Mouse (Mus musculus) spleen, embryonic (tissue): ENCODE data around the gene Prkcb.

Experiments
- CTCF ChIA-PET: fragments of 350-600 bp; sonication (Branson Sonifier 250); formaldehyde crosslinking; loops from one replicate; lab custom pipeline; 2022; lab: Charles Lee

Prkcb gene

DNA sequence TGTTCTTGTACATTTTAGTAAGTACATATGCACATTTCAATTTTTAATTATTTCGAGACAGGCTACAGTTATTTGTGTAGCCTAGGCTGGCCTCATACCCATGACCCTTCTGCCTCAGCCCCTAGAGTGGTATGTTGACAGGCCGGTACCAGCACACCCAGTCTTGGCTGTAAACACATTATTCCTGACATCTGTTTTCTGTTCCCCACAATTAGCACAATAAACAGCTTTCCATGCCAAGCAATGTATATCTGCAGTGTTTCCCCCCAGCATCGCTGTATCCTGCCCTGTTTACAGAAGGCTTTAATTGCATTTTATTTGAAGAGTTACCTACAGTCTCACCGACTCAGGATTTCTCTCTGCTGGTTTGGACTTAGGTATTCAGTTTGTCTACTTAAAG lies 64.8 kb downstream of the Prkcb start:
- CTCF ChIA-PET, result no interaction called here

DNA sequence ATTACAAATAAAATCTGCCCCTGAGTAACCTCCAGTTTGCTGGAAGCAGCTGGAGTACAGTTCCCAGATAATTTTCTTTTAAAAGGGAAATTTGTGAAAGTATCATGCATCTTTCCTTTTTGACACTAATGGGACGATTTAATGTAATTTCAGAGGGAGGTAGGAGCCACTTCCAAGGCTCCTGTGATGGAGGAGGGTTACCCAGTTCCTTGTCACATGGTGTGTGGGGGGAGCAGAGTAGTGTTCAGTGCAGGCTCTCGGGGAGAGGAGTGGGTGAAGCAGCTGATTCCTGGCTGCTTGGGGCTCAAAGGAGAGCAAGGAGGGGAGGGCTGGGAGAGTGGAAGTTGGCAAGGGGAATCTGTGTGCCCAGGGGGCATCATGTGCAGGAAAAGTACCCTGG lies 68.4 kb downstream of the Prkcb start:
- CTCF ChIA-PET, result interaction anchor here (0.6 to 1.1 kb wide), 2 partner anchors 9 to 113 kb away, joined by 3 to 14 read pairs; no protein-coding TSS in a partner anchor

DNA sequence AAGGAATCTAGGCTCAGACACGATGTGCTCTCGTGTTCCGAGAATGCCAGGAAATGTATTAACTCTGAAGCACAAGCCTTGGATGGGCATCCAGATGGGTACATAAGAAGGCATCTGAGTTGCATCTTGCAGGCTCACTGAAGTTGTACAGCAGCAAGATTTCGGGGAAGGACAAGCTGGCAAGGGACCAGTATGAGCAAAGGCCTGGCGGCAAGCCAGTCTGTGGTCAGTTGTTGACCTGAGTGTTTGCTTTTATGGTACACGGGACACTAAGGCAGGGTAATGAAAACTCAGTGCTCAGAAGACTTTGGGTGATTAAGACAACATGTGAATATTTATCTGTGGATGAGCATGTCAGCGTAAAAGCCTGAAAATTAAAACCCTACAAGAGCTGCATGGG lies 69.3 kb downstream of the Prkcb start:
- CTCF ChIA-PET, result interaction anchor here (0.6 kb wide), 2 partner anchors 109 to 114 kb away, joined by 3 to 14 read pairs; no protein-coding TSS in a partner anchor

DNA sequence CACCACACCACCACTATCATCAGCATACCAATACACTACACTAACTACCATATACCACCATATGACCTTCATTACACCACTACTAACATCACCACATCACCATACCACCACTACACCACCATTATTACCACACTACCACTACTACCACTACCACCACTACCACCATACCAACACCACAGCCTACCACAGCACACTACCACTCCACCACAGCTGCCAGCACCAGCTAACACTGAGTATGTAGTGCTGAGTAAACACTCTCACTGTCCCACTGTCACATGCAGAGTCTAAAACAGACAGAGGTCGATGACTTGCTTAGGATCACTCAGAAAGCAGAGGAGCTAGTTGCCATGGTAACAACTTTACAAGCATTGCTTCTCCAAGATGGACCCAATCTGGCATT lies 78.1 kb downstream of the Prkcb start:
- CTCF ChIA-PET, result interaction anchor here (0.5 to 1.4 kb wide), 4 partner anchors 10 to 458 kb away, joined by 3 read pairs; no protein-coding TSS in a partner anchor

DNA sequence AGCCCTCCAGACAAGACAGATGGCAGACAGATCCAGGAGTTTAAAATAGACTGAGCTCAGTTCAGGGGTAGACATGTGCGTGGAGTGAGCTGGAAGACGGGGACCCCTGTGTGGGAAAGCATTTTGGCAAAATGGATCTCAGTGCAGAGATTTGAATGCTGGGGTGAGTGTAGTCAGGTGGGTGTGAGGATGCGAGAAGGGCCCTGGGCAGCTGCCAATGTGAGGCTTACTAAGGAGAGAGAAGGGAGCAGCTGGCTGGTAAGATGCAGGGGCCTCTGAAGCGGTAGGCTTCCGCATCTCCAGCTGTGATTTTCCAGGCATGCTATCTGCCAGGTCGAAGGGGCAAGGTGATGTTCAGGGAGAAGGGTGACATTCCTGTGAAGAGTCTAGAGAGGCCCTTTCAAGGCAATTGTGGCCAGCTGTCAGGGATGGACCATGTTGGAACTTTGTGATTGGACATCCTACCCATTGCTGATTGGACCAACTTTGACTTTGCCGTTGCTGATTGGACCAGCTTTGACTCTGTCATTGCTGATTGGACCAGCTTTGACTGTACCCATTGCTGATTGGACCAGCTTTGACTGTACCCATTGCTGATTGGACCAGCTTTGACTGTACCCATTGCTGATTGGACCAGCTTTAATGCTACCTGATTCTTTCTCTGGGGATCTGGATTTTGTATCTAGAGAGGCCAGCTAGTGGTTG lies 78.9 kb downstream of the Prkcb start:
- CTCF ChIA-PET, result interaction anchor here (0.6 kb wide), 1 partner anchor 244 kb away, joined by 3 read pairs; no protein-coding TSS in a partner anchor

DNA sequence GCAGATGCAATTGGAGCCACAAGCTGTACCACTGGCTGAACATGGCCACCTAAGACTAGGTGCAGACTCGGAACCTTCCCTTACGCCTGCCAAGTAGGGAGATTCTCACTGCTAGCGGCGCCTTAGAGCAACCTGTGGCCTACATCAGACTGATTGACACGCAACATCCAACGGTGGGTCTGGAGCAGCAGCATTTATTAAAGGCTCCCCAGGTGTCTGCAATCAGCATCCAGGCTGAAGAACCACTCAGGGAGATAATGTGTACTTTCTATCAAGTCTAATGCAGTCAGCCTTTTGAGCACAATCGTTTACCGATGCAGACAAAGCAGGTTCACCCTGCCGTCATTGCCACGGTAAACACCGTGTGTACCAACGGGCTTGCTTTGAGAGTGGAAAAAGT lies 81.9 kb downstream of the Prkcb start:
- CTCF ChIA-PET, result no interaction called here

DNA sequence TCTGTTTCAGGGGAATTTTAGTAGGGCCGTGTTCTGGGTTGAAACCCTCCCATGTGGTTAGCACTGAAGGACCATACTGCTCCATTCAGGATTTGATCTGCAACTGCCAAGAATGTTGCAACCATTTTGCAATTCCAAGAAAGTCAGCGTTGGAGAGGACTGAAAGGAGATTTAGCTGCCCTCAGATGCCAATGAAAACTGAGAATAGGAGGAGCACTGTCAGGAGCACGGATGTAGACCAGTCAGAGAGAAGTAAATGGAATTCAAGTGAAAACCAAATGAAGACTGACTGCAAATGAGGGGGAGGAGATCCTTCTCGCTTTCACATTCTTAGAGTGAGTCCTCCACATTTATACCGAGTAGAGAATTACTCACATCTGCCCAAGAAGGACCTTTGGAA lies 83.4 kb downstream of the Prkcb start:
- CTCF ChIA-PET, result interaction anchor here (0.5 kb wide), 1 partner anchor 27 kb away, joined by 3 read pairs; no protein-coding TSS in a partner anchor

DNA sequence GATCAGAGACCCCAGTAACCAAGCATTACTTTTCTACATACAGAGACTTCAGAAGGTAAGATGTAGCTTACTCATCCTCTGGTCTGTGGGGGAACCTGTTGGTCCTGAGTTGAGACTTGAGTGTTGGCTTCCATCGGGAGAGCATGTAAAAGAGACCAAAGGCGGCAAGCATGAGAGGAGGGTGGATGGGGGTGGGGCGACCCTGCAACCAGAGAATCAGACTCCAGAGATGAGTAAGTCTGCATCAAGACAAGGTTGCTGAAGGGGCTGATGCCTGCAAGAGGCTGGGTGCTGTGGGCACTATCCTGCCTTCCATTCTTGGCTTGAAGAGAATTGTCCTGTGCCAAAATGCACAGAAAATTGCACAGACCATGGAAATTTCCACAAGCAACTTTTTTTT lies 83.8 kb downstream of the Prkcb start:
- CTCF ChIA-PET, result interaction anchor here (0.5 kb wide), 1 partner anchor 28 kb away, joined by 3 read pairs; no protein-coding TSS in a partner anchor

DNA sequence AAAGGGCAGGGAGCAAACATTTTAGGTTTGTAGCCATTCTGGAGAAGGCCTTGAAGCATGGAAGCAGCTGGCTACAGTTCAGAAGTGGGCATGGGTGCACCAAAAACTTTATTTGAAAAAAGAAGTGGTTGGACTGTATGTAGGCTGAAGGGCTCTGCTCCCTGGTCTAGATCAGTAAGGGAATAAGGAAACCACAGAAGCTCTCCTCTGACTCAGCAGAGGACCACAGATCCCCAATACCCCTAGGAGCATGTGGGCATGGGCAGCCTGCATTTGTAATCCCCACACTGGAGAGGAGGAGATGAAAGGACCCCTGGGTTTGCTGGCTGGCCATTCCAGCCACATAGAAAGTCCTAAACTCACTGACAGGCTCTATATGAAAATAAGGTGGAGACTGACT lies 88.3 kb downstream of the Prkcb start:
- CTCF ChIA-PET, result interaction anchor here (0.9 kb wide), 1 partner anchor 18 kb away, joined by 3 read pairs; no protein-coding TSS in a partner anchor

DNA sequence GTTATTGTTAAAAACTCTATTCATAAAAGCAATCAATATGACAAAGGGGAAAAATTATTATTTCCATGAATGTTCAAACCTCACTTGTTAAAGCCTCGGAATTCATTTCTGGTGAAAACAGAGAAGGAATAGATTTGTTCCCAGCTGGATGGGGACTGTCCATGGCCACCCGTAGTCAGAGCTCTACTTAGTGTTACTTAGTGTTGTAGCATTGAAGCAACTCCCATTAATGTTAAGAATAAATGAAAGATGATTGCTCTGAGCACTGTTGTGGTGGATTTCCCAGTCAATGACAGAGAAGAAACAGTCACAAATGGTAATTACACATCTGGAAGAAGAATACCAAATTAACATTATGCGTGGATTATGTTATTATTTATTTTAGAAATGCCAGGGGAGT lies 89.4 kb downstream of the Prkcb start:
- CTCF ChIA-PET, result no interaction called here

DNA sequence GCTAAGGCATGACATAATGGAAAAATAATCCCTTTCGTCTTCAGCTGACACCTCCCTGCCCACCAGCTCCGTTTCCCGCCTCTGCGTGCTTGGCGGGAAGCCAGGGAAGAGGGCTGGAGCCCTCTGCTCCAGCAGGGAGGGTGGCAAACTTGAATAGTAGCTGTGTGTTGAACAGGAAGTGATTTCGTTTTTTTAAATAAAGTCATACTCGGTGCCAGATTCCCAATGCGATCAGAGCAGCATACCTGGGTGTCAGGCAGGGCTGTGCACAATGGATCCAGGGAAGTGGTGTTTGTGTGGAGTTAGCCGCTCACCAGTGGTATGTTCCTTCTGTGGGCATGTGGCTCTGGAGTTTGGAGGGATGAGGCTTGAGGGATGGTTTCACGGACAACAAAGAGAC lies 89.9 kb downstream of the Prkcb start:
- CTCF ChIA-PET, result no interaction called here

DNA sequence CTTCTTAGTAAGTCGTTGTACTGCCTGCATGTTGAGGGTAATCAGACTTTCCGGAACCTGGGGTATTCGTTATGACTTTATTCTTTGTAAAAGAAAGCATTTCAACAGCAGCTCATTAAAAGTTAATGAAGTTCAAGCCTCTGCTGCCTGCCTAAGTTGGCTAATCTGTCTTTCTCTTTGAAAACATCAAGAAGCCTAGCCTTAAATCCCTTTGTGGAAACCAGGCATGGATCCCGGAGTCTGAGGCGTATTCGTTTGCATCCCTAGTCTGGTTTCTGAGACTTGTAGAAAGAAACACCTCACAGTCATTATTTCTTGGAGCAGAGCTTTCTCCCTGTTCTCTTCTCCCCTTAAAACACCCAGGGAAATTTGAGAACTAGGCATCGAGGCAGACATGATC lies 90.7 kb downstream of the Prkcb start:
- CTCF ChIA-PET, result no interaction called here

DNA sequence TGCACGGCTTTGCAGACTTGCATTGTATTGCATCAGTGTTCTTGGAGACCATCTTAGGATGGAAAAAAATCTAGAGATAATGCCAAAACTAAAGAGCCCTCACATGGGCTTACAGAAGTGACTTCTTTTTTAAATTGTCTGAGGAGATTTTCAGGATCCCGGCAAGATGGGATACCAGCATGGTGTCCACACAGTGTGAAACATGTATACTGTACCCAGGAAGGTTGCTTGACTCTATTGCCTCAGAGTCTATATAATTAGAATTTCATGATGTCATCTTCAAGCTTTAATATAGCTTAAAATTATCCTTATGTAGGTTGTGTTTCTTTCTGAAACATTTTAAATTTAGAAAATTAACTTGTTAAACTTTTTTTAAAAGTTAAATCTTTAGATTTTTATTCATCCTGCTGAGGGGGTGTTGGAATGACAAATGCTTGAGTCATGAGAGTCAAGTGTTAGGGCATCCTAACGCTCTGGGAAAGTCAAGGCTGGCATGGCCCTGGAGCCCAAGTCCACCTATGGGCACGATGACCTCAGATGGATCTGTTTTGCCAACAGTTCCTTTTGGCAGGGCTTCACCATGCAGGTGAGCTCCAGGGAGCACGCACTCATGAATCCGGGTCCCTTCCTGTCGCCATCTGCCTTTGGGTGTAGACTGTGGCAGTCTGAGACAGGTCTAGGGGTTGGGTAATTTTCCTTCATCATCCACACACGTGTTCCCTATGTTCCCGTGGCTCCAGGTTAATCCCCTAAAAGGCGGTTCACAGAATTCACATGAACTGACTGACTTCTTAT lies 92.0 kb downstream of the Prkcb start:
- CTCF ChIA-PET, result interaction anchor here (0.5 kb wide), 1 partner anchor 15 kb away, joined by 7 read pairs; no protein-coding TSS in a partner anchor

DNA sequence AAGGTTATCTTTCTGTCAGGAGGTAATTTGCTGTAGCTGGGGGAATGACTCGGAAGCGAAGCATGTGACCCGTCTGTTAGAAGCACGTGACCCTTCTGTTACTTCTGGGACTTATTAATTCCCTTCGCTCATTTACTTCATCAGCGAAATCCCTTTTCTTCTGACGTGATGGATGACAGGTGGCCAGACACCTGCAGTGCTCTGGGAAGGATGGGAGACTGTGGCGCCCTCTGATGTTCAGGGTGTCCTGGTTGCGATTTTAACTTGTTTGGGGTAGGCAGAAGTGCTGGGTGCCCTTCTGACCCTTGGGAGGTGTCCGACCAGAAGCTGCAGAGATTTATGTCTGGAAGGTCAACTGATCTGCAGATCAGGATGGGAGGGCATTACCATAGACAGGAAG lies 93.0 kb downstream of the Prkcb start:
- CTCF ChIA-PET, result interaction anchor here (1.4 kb wide), 1 partner anchor 15 kb away, joined by 3 read pairs; no protein-coding TSS in a partner anchor

DNA sequence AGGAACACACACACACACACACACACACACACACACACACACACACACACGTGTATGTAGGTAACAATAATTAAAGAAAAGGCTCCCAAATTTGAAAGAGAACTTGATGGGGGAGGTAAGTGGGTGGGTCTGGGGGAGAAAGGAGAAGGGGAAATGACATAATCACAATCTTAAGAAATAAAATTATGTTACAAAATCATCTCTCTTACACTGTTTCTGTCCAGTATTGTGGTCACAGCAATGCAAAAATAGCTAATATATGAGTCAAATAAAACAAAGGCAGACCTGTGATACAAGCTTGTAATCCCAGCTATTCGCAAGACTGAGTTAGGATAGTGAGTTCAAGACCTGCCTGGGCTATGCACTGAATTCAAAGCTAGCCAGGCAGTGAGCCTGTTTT lies 94.7 kb downstream of the Prkcb start:
- CTCF ChIA-PET, result interaction anchor here (0.7 to 1.4 kb wide), 2 partner anchors 13 to 104 kb away, joined by 3 read pairs; no protein-coding TSS in a partner anchor

DNA sequence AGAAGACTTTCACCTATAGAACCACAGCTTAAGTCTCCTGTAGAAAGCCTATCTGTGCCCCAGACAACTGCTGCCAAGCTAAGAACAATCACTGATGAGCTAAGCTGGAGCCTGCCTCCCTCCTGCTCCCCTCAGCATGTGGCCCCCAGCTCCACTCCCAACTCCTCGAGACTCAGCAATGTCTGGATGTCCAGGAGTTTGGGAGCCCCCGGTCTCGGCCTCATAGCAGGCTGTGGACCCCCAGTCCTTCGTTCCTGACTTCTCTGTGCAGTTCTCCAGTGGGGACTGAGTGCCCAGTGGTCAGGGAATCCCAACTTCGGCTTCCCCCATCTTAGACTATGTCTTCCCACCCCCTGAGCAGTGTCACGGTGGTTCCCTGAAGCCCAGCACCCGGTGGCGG lies 96.3 kb downstream of the Prkcb start:
- CTCF ChIA-PET, result interaction anchor here (0.5 kb wide), 1 partner anchor 296 kb away, joined by 5 read pairs; no protein-coding TSS in a partner anchor

DNA sequence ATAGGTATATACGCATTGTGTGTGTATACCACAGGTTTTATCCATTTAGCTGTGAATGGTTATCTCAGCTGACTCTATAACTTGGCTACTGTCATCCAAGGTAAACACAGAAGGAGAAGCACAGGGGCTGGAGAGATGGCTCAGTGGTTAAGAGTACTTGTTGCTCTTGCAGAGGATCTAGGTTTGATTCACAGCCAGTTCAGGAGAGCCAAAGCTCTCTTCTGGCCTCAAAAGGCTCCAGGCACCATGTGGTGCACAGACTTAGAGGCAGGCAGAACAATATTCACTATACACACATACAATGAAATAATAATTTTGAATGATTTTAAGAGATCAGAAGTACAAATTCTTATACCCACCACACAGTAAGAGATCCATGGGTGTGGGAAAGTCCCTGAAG lies 98.0 kb downstream of the Prkcb start:
- CTCF ChIA-PET, result interaction anchor here (0.6 kb wide), 1 partner anchor 82 kb away, joined by 5 read pairs; no protein-coding TSS in a partner anchor

DNA sequence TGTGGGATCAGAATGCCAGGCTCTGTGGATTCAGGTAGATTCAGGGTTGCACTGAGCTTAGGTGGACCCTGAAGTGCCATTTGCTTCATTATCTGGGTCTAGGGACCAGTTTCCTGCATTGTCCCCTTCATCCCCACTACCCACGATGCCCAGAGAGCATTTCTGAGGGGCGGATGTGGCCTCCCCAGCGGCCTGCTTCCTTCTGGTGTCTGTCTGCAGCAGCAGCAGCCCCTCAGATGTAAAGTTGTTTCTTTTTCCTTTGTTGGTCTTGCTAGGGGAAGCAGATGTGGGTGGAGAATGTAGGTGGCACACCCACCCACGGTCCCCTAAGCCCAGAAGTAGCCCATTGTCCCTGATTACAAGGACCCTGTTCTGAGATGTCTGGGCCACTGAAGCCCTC lies 99.3 kb downstream of the Prkcb start:
- CTCF ChIA-PET, result interaction anchor here (0.6 kb wide), 1 partner anchor 69 kb away, joined by 3 read pairs; no protein-coding TSS in a partner anchor

DNA sequence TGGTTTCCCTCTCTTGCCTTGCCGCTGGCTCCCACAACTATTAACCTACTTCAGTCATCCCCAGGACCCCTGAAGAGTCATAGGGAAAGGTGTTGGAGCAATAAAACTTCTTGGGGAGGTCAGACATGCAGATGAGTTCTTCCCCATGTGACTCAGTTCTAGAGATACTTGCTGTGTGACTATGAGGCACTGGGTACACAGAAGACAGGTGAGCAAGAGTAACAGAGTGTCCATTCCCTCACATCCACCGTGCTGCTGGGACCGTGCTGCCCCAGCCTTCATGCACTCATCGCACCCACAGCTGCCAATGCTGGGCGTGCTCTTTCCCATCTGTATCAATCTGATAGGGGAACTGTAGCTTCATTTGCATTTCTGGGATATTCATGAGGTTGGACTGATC lies 100.3 kb downstream of the Prkcb start:
- CTCF ChIA-PET, result no interaction called here

DNA sequence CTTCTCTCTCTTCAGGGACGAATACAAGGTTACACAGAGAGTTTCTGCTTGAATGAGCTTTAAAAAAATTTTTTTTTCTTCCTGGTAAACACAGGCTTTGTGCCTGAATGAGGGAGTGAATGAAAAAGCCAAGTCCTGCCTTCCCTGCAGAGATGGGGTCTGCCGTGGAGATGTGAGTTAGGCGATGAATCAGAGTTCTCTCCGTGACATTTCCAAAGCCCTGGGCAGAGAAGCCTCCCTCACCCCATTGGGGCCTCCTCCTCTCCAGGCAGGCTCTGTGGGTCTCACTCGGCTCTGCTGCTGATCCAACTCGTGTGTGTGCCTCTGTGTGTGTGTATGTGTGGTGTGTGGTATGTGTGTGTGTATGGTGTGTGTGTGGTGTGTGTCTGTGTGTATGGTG lies 101.1 kb downstream of the Prkcb start:
- CTCF ChIA-PET, result interaction anchor here (0.5 kb wide), 1 partner anchor 105 kb away, joined by 4 read pairs; no protein-coding TSS in a partner anchor

DNA sequence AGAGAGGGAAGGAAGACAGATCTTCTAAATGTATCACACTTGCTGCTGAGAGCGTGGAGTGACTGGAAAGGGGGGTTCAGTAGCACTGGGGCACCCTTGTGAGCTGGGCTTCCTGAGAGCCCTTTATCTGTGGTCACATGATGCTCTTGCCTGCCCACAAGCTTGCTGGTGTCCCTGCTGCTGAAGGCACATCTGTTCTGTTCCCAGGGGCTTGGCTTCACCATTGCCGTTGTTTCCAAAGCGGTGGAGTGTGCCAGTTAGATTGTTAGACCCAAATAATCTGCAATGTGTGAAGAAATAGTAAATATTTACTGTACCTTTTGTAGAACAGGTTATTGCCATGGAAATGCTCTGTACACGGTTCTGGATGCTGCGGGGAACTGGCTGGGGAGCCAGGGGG lies 101.6 kb downstream of the Prkcb start:
- CTCF ChIA-PET, result no interaction called here

DNA sequence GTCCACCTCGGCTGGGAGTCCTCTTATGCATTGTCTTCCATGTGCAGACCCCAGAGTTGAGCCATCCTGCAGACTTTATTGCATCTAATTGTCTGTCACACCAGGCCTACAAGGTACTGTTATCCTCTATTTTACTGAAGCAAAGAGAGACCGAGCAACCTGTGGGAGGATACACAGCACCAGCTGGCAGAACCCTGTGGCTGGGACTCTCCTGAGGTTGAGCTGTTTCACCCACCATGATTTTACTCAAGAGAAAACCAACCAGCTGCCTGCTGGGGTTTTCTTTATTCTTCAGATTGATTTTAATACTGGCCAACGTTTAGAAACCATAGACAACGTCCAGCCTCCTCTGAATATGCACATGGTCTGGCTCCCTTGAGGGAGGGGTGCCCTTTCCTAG lies 102.1 kb downstream of the Prkcb start:
- CTCF ChIA-PET, result no interaction called here
